Mouse (Mus musculus): Measurements from ENCODE around the gene Arl2bp. TPM values are rescaled to one million over a fixed set of nuclear protein-coding genes. Genes with fewer than 3 reads are reported as not detected.

The Arl2bp gene
- polyA plus RNA-seq, 1 experiment from 2014 or later = 95.5 TPM

- ATAC-seq (ENCODE audit: insufficient read depth, low FRiP score, low TSS enrichment) (no peak), DNase-seq (ENCODE audit: low spot score) (no peak)
- Histone ChIP-seq H3K27ac (ENCODE audit: low read depth, low read length) (no peak overlapping the region), H3K4me1 (ENCODE audit: control insufficient read depth, insufficient read depth, low read length) (no peaks in the 10 kb centered on the region), H3K4me2 (ENCODE audit: low read depth) (no peak overlapping the region), H3K9me3 (ENCODE audit: control insufficient read depth, low read length) (no peaks in the 10 kb centered on the region), H3K27me3 (ENCODE audit: control insufficient read depth, insufficient read depth, low read length) (no peaks in the 10 kb centered on the region), H3K36me3 (ENCODE audit: control insufficient read depth, insufficient read depth, low read length) (no peaks in the 10 kb centered on the region), H3K4me3 (ENCODE audit: low read depth, low read length) (no peak overlapping the region), H3K9ac (ENCODE audit: low read length) (no peak overlapping the region)
- 60% methylated on average over 8 of the region's 8 CpGs for WGBS
These were observed 43.9 kb downstream of the Arl2bp start for GRCm38 (mm10) chr8:94710336-94710735.

GRCm38 (mm10) chr8:94711160-94711718 is 44.8 kb downstream of the Arl2bp start:
- Histone ChIP-seq H3K9me3 (ENCODE audit: control insufficient read depth, low read length) (no peaks in the 10 kb centered on the region), H3K4me2 (ENCODE audit: low read depth) (no peak overlapping the region), H3K27ac (ENCODE audit: low read depth, low read length) (no peak overlapping the region), H3K9ac (ENCODE audit: low read length) (no peak overlapping the region), H3K27me3 (ENCODE audit: control insufficient read depth, insufficient read depth, low read length) (no peaks in the 10 kb centered on the region), H3K4me3 (ENCODE audit: low read depth, low read length) (no peak overlapping the region), H3K36me3 (ENCODE audit: control insufficient read depth, insufficient read depth, low read length) (no peaks in the 10 kb centered on the region), H3K4me1 (ENCODE audit: control insufficient read depth, insufficient read depth, low read length) (no peaks in the 10 kb centered on the region)
- WGBS = 54% methylated on average over 5 of the region's 5 CpGs
- DNase-seq (ENCODE audit: low spot score) (no peak), ATAC-seq (ENCODE audit: insufficient read depth, low FRiP score, low TSS enrichment) (no peak)

GRCm38 (mm10) chr8:94714556-94714955 is 48.2 kb downstream of the Arl2bp start:
- Histone ChIP-seq H3K27me3 (ENCODE audit: control insufficient read depth, insufficient read depth, low read length) (no peaks in the 10 kb centered on the region), H3K27ac (ENCODE audit: low read depth, low read length) (no peak overlapping the region), H3K36me3 (ENCODE audit: control insufficient read depth, insufficient read depth, low read length) (no peaks in the 10 kb centered on the region), H3K4me3 (ENCODE audit: low read depth, low read length) (no peak overlapping the region), H3K4me1 (ENCODE audit: control insufficient read depth, insufficient read depth, low read length) (no peaks in the 10 kb centered on the region), H3K4me2 (ENCODE audit: low read depth) (no peak overlapping the region), H3K9me3 (ENCODE audit: control insufficient read depth, low read length) (no peaks in the 10 kb centered on the region), H3K9ac (ENCODE audit: low read length) (no peak overlapping the region)
- DNase-seq (ENCODE audit: low spot score) (no peak), ATAC-seq (ENCODE audit: insufficient read depth, low FRiP score, low TSS enrichment) (no peak)
- 66% methylated on average over 5 of the region's 5 CpGs for WGBS

GRCm38 (mm10) chr8:94715871-94716270 is 49.5 kb downstream of the Arl2bp start:
- ATAC-seq (ENCODE audit: insufficient read depth, low FRiP score, low TSS enrichment) = no peak
- no peak overlapping the region for H3K27ac ChIP-seq (ENCODE audit: low read depth, low read length)

GRCm38 (mm10) chr8:94716841-94717240 is 50.4 kb downstream of the Arl2bp start:
- Histone ChIP-seq H3K4me1 (ENCODE audit: control insufficient read depth, insufficient read depth, low read length) (no peaks in the 10 kb centered on the region), H3K9ac (ENCODE audit: low read length) (no peak overlapping the region), H3K4me3 (ENCODE audit: low read depth, low read length) (no peak overlapping the region), H3K4me2 (ENCODE audit: low read depth) (no peak overlapping the region), H3K36me3 (ENCODE audit: control insufficient read depth, insufficient read depth, low read length) (no peaks in the 10 kb centered on the region), H3K27ac (ENCODE audit: low read depth, low read length) (no peak overlapping the region), H3K27me3 (ENCODE audit: control insufficient read depth, insufficient read depth, low read length) (no peaks in the 10 kb centered on the region), H3K9me3 (ENCODE audit: control insufficient read depth, low read length) (no peaks in the 10 kb centered on the region)
- DNase-seq (ENCODE audit: low spot score) (no peak), ATAC-seq (ENCODE audit: insufficient read depth, low FRiP score, low TSS enrichment) (no peak)
- WGBS = 77% methylated on average over 1 of the region's 1 CpGs

More at GRCm38 (mm10) chr8:94715871-94716270, 49.5 kb downstream of the Arl2bp start:
- 94% methylated on average over 3 of the region's 3 CpGs for WGBS
- H3K36me3 ChIP-seq (ENCODE audit: control insufficient read depth, insufficient read depth, low read length) = no peaks in the 10 kb centered on the region
- no peak overlapping the region for H3K9ac ChIP-seq (ENCODE audit: low read length)
- H3K27me3 ChIP-seq (ENCODE audit: control insufficient read depth, insufficient read depth, low read length) = no peaks in the 10 kb centered on the region
- H3K4me3 ChIP-seq (ENCODE audit: low read depth, low read length) = no peak overlapping the region
- no peak overlapping the region for H3K4me2 ChIP-seq (ENCODE audit: low read depth)
- no peak for DNase-seq (ENCODE audit: low spot score)
- no peaks in the 10 kb centered on the region for H3K4me1 ChIP-seq (ENCODE audit: control insufficient read depth, insufficient read depth, low read length)
- H3K9me3 ChIP-seq (ENCODE audit: control insufficient read depth, low read length) = no peaks in the 10 kb centered on the region

Other genes with a start within 250 kb of the Arl2bp start
- gene Nlrc5, start 232.2 kb upstream of the Arl2bp start, polyA plus RNA-seq (2014; fragmentation: Nextera tagmentation; extraction: Ambion mirVana) = 0.05 TPM in 1 of 2 replicates, not detected in the other
- gene Cpne2, start 133.6 kb upstream of the Arl2bp start, polyA plus RNA-seq (2014; fragmentation: Nextera tagmentation; extraction: Ambion mirVana) = 9.5 and 11.2 TPM in 2 replicates
- 46.3 and 49.8 TPM in 2 replicates for gene Rspry1, start 64.7 kb upstream of the Arl2bp start, polyA plus RNA-seq (2014; fragmentation: Nextera tagmentation; extraction: Ambion mirVana)
- gene Fam192a, start 64.6 kb upstream of the Arl2bp start, polyA plus RNA-seq (2014; fragmentation: Nextera tagmentation; extraction: Ambion mirVana) = 95.9 and 101 TPM in 2 replicates
- 0.42 and 0.56 TPM in 2 replicates for gene Pllp, start 29.7 kb downstream of the Arl2bp start, polyA plus RNA-seq (2014; fragmentation: Nextera tagmentation; extraction: Ambion mirVana)
- gene Ccl22, start 79.0 kb downstream of the Arl2bp start, polyA plus RNA-seq (2014; fragmentation: Nextera tagmentation; extraction: Ambion mirVana) = not detected in 2 replicates
- 6.1 and 7.9 TPM in 2 replicates for gene Cx3cl1, start 105.4 kb downstream of the Arl2bp start, polyA plus RNA-seq (2014; fragmentation: Nextera tagmentation; extraction: Ambion mirVana)
- not detected in 2 replicates for gene Ccl17, start 143.9 kb downstream of the Arl2bp start, polyA plus RNA-seq (2014; fragmentation: Nextera tagmentation; extraction: Ambion mirVana)
- gene Coq9, start 171.7 kb downstream of the Arl2bp start, polyA plus RNA-seq (2014; fragmentation: Nextera tagmentation; extraction: Ambion mirVana) = 54.0 and 59.3 TPM in 2 replicates
- 160 and 168 TPM in 2 replicates for gene Ciapin1, start 171.8 kb downstream of the Arl2bp start, polyA plus RNA-seq (2014; fragmentation: Nextera tagmentation; extraction: Ambion mirVana)
- gene Polr2c, start 190.8 kb downstream of the Arl2bp start, polyA plus RNA-seq (2014; fragmentation: Nextera tagmentation; extraction: Ambion mirVana) = 153 TPM in 2 replicates
- gene Dok4, start 209.7 kb downstream of the Arl2bp start, polyA plus RNA-seq (2014; fragmentation: Nextera tagmentation; extraction: Ambion mirVana) = 16.3 and 18.5 TPM in 2 replicates